25 mouse cellular contexts compared by ENCODE assay signal in genomic region chr7:81311581-81311980, GRCm38 (mm10). TPM values are rescaled to one million over a fixed set of nuclear protein-coding genes. Genes with fewer than 3 reads are reported as not detected.
A peak's percentile ranks its signal among the peaks of the same experiment; 100 is the strongest.
DNase-seq lines count a peak whose midpoint lies in the region; ATAC-seq and TF ChIP-seq lines count a peak whose summit lies in the region.
"Had no signal": no experiment of that assay in that cellular context is flagged by ENCODE, and none has a peak within 500 bp of the region (broad histone marks: within the 10 kb centered on the region; RNA-seq: fewer than 3 reads in every experiment).

No protein-coding gene starts in this region.

- H3K27me3 ChIP-seq in megakaryocyte, embryonic 14.5 days (replicated peaks) = no peaks in the 10 kb centered on the region
- H3K27me3 ChIP-seq in CH12.LX (replicated peaks) = no peaks in the 10 kb centered on the region
- H3K27me3 ChIP-seq in liver, postnatal 0 days (ENCODE audit: insufficient read depth, low read length) = no peaks in the 10 kb centered on the region
- H3K27me3 ChIP-seq: embryonic facial prominence, embryonic 13.5 days; embryonic facial prominence, embryonic 15.5 days; forebrain, embryonic 13.5 days; Patski had no signal

- no peak for TF ChIP-seq RAD21 in CH12.LX (IDR thresholded peaks at IDR 0.05; ENCODE audit: low read depth, low read length)

- H3K9me3 ChIP-seq in megakaryocyte, embryonic 14.5 days = peaks cover 6% of the 10 kb centered on the region; the same call in 1 of the 2 replicates
- H3K9me3 ChIP-seq in CH12.LX (replicated peaks; ENCODE audit: low read length) = no peaks in the 10 kb centered on the region
- no peaks in the 10 kb centered on the region for H3K9me3 ChIP-seq in liver, postnatal 0 days (ENCODE audit: low read length)
- H3K9me3 ChIP-seq: embryonic facial prominence, embryonic 13.5 days; embryonic facial prominence, embryonic 15.5 days; forebrain, embryonic 10.5 days; forebrain, embryonic 13.5 days had no signal

- H3K79me2 ChIP-seq in CH12.LX (replicated peaks; ENCODE audit: control insufficient read depth, extremely low read depth, insufficient read depth, poor library complexity, severe bottlenecking) = no peaks in the 10 kb centered on the region

- no peak overlapping the region for H3K27ac ChIP-seq in CH12.LX (ENCODE audit: insufficient read depth, low read depth)
- no peak overlapping the region for H3K27ac ChIP-seq in liver, postnatal 0 days (ENCODE audit: low read depth)
- H3K27ac ChIP-seq: embryonic facial prominence, embryonic 13.5 days; embryonic facial prominence, embryonic 15.5 days; forebrain, embryonic 10.5 days; forebrain, embryonic 13.5 days had no signal

- in situ Hi-C loops in CH12.LX (cut with MboI; ENCODE audit: low pct_ligation_motif_present, low pct_unique_long_range_greater_than_20kb, low sequenced_read_pairs) = loop anchor here (10.0 to 25.0 kb wide), 2 partner anchors 147 to 424 kb away; no protein-coding TSS in a partner anchor

- H3K4me2 ChIP-seq in CH12.LX (ENCODE audit: insufficient read depth, low read depth, poor library complexity, severe bottlenecking) = no peak overlapping the region
- no peak overlapping the region for H3K4me2 ChIP-seq in liver, postnatal 0 days (ENCODE audit: low read depth, low read length)
- H3K4me2 ChIP-seq: embryonic facial prominence, embryonic 13.5 days; embryonic facial prominence, embryonic 15.5 days; forebrain, embryonic 13.5 days had no signal

- H3K9ac ChIP-seq in CH12.LX (ENCODE audit: insufficient read depth, low read depth) = no peak overlapping the region
- no peak overlapping the region for H3K9ac ChIP-seq in liver, postnatal 0 days (replicated peaks)
- H3K9ac ChIP-seq: embryonic facial prominence, embryonic 13.5 days; embryonic facial prominence, embryonic 15.5 days; forebrain, embryonic 13.5 days had no signal

- no peak for TF ChIP-seq POLR2A in CH12.LX (IDR thresholded peaks at IDR 0.05; ENCODE audit: low read depth, low read length)

- no peak for TF ChIP-seq CTCF in CH12.LX (conservative IDR thresholded peaks at IDR 0.05 in 1 of 2, IDR thresholded peaks at IDR 0.05 in 1 of 2; ENCODE audit: low read depth in 2 of 2, low read length in 2 of 2)
- no peak for TF ChIP-seq CTCF in liver, postnatal 0 days (IDR thresholded peaks at IDR 0.05; ENCODE audit: low read depth)

- peak; percentile 43 for DNase-seq in adrenal gland, postnatal 10 days
- no peak for DNase-seq in adrenal gland, adult (ENCODE audit: inconsistent age in 2 of 2, low spot score in 1 of 2)
- DNase-seq in CH12.LX (ENCODE audit: extremely low read depth) (no peak), liver (no peak)
- DNase-seq in liver, postnatal 0 days = no peak
- DNase-seq: adrenal gland, adult 2 months; adrenal gland, postnatal 36 days; B cell, adult 2 months; cerebellum, adult 11-12 months; cerebellum, adult 2 months; cerebellum, adult 9-11 months; cerebellum, postnatal 14 days; cerebellum, postnatal 36 days; embryo, embryonic 11 days had no signal

- peaks cover 31% of the 10 kb centered on the region for H3K36me3 ChIP-seq in megakaryocyte, embryonic 14.5 days (replicated peaks; ENCODE audit: low read length)
- H3K36me3 ChIP-seq in CH12.LX (replicated peaks in 1 of 2; ENCODE audit: control insufficient read depth in 1 of 2, insufficient read depth in 1 of 2, low read length in 1 of 2) = peaks cover 30 to 76% of the 10 kb centered on the region in 2 experiments
- H3K36me3 ChIP-seq in liver, postnatal 0 days (replicated peaks; ENCODE audit: insufficient read depth, low read length) = 0 out of 2 replicates have a peak, but pooled peaks cover 2% of the 10 kb centered on the region
- H3K36me3 ChIP-seq: embryonic facial prominence, embryonic 13.5 days; embryonic facial prominence, embryonic 15.5 days; forebrain, embryonic 10.5 days had no signal

- peak overlapping the region; percentile 29 for H3K4me3 ChIP-seq in megakaryocyte, embryonic 14.5 days (replicated peaks)
- no peak overlapping the region for H3K4me3 ChIP-seq in CH12.LX (replicated peaks in 1 of 3; ENCODE audit: low read depth in 2 of 3, low read length in 2 of 3, poor library complexity in 1 of 3)
- H3K4me3 ChIP-seq in liver, postnatal 0 days (ENCODE audit: low read depth, low read length) = no peak overlapping the region
- H3K4me3 ChIP-seq: embryonic facial prominence, embryonic 13.5 days; embryonic facial prominence, embryonic 15.5 days; erythroblast, embryonic 14.5 days; forebrain, embryonic 10.5 days; forebrain, embryonic 13.5 days had no signal

- peaks cover 94% of the 10 kb centered on the region for H3K4me1 ChIP-seq in megakaryocyte, embryonic 14.5 days
- peaks cover 4 to 23% of the 10 kb centered on the region in 2 experiments; a peak in 3 of 4 replicates for H3K4me1 ChIP-seq in CH12.LX (ENCODE audit: control insufficient read depth in 1 of 2, insufficient read depth in 2 of 2)
- no peaks in the 10 kb centered on the region for H3K4me1 ChIP-seq in liver, postnatal 0 days (ENCODE audit: insufficient read depth)
- H3K4me1 ChIP-seq: forebrain, embryonic 10.5 days; forebrain, embryonic 13.5 days had no signal

- dilution Hi-C loops in CH12.LX (cut with MboI; ENCODE audit: extremely low pct_ligation_motif_present, extremely low pct_unique_long_range_greater_than_20kb, low sequenced_read_pairs) = no loop called here

- ATAC-seq in megakaryocyte, adult 5-6 weeks (ENCODE audit: poor library complexity, severe bottlenecking) = no peak
- no peak for ATAC-seq in liver, postnatal 0 days
- ATAC-seq: activated CD4-positive, CD25-positive, alpha-beta regulatory T cell, adult 4 months; CD4-positive, CD25-positive, alpha-beta regulatory T cell, adult 4 months; forebrain, embryonic 13.5 days; forebrain, embryonic 16.5 days; Patski had no signal

- TF ChIP-seq EP300 in CH12.LX (IDR thresholded peaks at IDR 0.05; ENCODE audit: low read length) = no peak; the same call in 1 of the 2 replicates
- no peak for TF ChIP-seq EP300 in liver, postnatal 0 days (IDR thresholded peaks at IDR 0.05; ENCODE audit: low read depth)

TF ChIP-seq in CH12.LX, 34 proteins besides CTCF, POLR2A, EP300 and RAD21:
- TF ChIP-seq IRF4 (IDR thresholded peaks at IDR 0.05; ENCODE audit: low read depth, low read length) (0 out of 2 replicates have a peak, but pooled peaks have one; percentile 31), SMC3 (IDR thresholded peaks at IDR 0.05; ENCODE audit: low read depth, low read length) (no peak)

RNA-seq across cellular contexts. Expression of gene Rps17, which starts 33.5 kb away (rescaled TPM):
- 1,000 to 10,000 TPM; 1,406 to 1,408 TPM for total RNA-seq in adrenal gland, postnatal 10 days (2021)
- polyA plus RNA-seq in megakaryocyte, embryonic 14.5 days (2012; ENCODE audit: insufficient read depth, low replicate concordance) = 57.3 and 223 TPM in 2 replicates
- 1,953 and 2,112 TPM in 2 replicates for total RNA-seq in megakaryocyte, adult 5-6 weeks (2015)
- 2,159 and 2,431 TPM in 2 replicates for total RNA-seq in megakaryocyte, adult 5-6 weeks (2017)
- total RNA-seq in CH12.LX (2012; rRNA removed) = 5,063 and 5,120 TPM in 2 replicates
- 4,582 and 5,238 TPM in 2 replicates for total RNA-seq in CH12.LX (2014; rRNA removed)
- polyA plus RNA-seq in CH12.LX (2012; ENCODE audit: insufficient read length, low read depth) = 2,159 and 2,532 TPM in 2 replicates
- polyA plus RNA-seq in liver, postnatal 0 days (2015; fragmentation: Nextera tagmentation; extraction: Ambion mirVana) = 684 and 710 TPM in 2 replicates
